Mouse (Mus musculus): ENCODE results near the gene Aldh3a2. TPM values are rescaled to one million over a fixed set of nuclear protein-coding genes. Genes with fewer than 3 reads are reported as not detected.

Aldh3a2 gene
- polyA plus RNA-seq (2021; fragmentation: Nextera tagmentation) = 35.9 and 36.9 TPM in 2 replicates
- long read RNA-seq, experiment 1, transcript Aldh3a2-202 (10 exons, 3,091 nt) = major isoform, 29 of 70 reads
- long read RNA-seq, experiment 1, partial matches to known transcripts = 13 of 70 reads
- long read RNA-seq, experiment 1, other reads (novel, unspliced or antisense) = 28 of 70 reads
- long read RNA-seq, experiment 2, transcript Aldh3a2-202 (10 exons, 3,091 nt) = major isoform, 159 of 266 reads
- long read RNA-seq, experiment 2, partial matches to known transcripts = 12 of 266 reads
- long read RNA-seq, experiment 2, other reads (novel, unspliced or antisense) = 94 of 266 reads

DNA sequence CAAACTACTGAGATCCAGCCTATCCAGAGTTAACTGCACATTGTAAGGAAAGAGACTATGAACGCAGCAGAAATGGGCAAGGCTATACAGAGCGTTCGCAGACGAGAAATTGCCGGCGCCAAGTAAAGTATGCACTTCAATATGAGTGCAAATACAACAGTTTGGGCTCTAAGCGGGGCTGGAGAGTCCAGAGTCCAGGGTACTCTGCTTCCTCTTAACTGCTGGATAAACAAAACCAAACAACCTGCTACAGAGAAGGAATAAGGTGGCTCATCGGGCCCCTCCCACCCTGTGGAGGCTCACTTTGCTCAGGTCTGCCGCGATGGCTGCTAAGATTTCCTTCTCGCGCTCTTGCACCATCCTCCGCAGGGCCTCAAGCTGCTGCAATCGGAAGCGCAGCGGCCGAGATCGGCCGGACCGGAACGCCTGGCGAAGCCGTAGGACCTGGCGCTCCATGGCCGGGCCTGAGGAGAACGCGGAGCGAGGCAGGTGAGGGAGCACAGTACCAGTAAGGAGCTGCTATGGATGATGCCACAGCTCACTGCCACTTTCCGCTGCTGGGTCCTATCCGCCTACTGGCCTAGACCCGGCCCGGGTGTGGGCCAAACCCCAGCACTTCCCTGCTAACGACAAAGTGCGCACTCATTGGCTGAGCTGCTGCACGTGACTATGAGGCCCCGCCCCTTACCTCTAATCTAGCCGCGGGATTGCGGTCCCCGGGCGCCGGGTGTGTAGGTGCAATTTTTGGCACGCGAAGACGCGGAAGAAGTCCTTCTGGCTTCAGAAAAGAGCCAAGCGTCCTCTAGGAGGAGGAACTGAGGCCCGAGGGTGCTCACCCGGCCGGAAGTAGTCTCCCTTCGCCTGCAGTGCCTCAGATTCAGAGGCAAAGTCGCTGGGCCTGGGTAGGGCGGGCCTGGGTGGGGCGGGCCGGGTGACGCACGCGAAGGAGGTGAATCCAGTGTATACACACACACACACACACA, at the start of gene Aldh3a2:
TSS of gene Aldh3a2 (minus strand) at position 914 of the 983 bp plus-strand sequence.

DNA sequence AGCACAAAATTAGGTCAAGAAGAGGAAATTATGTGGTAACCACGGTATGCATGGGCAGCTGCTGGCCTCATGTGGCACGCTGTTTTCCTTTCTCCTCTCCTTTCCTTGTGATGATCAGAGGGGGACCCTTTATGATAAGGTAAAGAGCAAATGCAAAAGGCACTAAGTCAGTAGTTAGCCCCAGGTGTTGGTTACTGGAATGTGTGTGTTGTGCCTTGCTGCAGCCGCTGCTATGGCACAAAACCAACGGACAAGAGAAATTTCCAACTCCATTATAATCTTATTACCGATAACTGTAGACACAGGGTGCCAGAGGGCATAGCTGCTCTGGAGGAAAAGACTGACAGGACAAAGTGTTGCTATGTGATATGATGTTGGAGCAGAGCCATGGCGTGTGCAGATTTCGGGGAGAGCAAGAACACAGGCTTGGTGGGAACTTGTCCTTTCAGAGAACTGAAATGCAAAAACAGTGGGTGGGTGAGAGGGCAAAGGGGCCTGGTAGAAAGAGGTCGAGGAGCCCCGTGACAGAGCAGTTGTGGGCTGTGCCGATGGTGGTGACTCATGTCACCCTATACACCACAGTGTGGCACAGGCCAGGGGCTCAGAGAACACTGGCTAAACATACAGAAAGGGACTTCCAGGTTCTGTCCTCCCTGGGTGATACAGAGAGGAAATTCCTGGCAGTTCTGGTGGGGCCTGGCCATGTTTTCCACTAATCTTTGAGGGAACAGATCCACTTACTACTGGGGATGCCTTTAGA, 59.6 kb downstream of the Aldh3a2 start, which contains the start of gene Aldh3a1:
TSS of gene Aldh3a1 (plus strand) at position 51 of the 760 bp plus-strand sequence.

DNA sequence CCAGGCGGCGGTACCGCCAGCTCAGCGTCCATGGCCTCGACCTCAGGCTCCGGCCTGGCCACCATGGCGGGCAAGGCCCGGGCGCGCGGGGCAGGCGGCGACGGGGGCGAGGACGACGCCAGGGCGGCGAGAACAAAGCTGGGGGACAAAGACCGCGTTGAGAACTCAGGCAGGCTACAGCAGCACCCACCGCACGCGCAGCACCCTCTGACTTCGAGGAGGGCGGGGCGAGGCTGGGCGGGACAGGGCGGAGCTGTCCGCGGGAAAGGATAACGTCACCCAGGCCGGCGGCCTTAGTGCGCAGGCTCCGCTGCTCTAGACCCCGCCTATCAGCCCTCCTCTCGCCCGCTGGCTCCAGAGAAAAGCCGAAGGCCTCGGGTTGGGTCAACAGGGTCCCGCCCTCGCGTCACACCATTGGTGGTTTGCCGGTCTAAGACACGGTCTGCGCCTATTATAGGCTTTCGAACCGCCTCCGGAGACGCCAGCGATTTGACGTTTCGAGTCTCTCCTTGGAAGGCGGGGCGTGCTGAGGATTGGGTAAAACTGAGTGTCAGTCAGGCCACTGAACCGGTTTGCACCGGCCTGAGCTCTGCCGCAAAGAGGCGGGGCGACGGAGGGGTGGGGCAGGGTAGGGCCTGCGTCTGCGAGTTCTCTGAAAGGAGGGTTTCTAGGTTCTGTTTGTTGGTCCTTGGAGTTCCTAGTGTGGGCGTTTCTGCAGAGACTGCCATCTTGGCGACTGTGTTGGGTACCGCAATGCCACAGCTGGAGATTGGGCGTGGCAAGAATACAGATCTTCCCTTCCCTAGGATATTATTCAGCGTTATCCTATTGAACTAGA, 92.2 kb downstream of the Aldh3a2 start, which contains the start of gene Usp22:
TSS of gene Usp22 (minus strand) at position 235 of the 838 bp plus-strand sequence.

Other genes with a start within 250 kb of the Aldh3a2 start
- 1.2 and 1.8 TPM in 2 replicates for gene Kcnj12, start 244.9 kb downstream of the Aldh3a2 start, polyA plus RNA-seq (2021; fragmentation: Nextera tagmentation)
- 3.0 and 3.4 TPM in 2 replicates for gene Tnfrsf13b, start 140.7 kb downstream of the Aldh3a2 start, polyA plus RNA-seq (2021; fragmentation: Nextera tagmentation)
- gene Usp22, start 92.4 kb downstream of the Aldh3a2 start, polyA plus RNA-seq (2021; fragmentation: Nextera tagmentation) = 187 and 188 TPM in 2 replicates
- 1.1 and 1.6 TPM in 2 replicates for gene Aldh3a1, start 59.9 kb downstream of the Aldh3a2 start, polyA plus RNA-seq (2021; fragmentation: Nextera tagmentation)
- not detected in 2 replicates for gene Slc47a2, start 75.4 kb upstream of the Aldh3a2 start, polyA plus RNA-seq (2021; fragmentation: Nextera tagmentation)
- 0.48 and 0.69 TPM in 2 replicates for gene Slc47a1, start 110.9 kb upstream of the Aldh3a2 start, polyA plus RNA-seq (2021; fragmentation: Nextera tagmentation)
- 20.2 and 24.6 TPM in 2 replicates for gene Rnf112, start 186.7 kb upstream of the Aldh3a2 start, polyA plus RNA-seq (2021; fragmentation: Nextera tagmentation)
- 3.6 and 5.5 TPM in 2 replicates for gene Mfap4, start 218.0 kb upstream of the Aldh3a2 start, polyA plus RNA-seq (2021; fragmentation: Nextera tagmentation)
- 15.7 and 16.4 TPM in 2 replicates for gene Mapk7, start 226.9 kb upstream of the Aldh3a2 start, polyA plus RNA-seq (2021; fragmentation: Nextera tagmentation)
- 52.5 and 61.4 TPM in 2 replicates for gene B9d1, start 237.7 kb upstream of the Aldh3a2 start, polyA plus RNA-seq (2021; fragmentation: Nextera tagmentation)

Data from layer of hippocampus, adult 6 months (tissue).